Mouse (Mus musculus) neural tube, embryonic 13.5 days (tissue): Measurements from ENCODE around the gene 4921504E06Rik. TPM values are rescaled to one million over a fixed set of nuclear protein-coding genes. Genes with fewer than 3 reads are reported as not detected.

Experiments used
- ATAC-seq: fragments of 200-750 bp; cut with Nextera tagmentation; 2 replicates; pipeline ENCODE4 v1.8.0; 2017; ENCODE audit warnings: low read depth, mild to moderate bottlenecking, moderate TSS enrichment, moderate library complexity
- H3K27ac ChIP-seq: fragments of 300-500 bp; sonication (generic); replicated peaks from 2 replicates; pipeline ENCODE4 v1.5.1; 2015; ENCODE audit warnings: moderate library complexity, mild to moderate bottlenecking, inconsistent platforms
- H3K27me3 ChIP-seq: fragments of 300-500 bp; sonication (generic); 2 replicates; pipeline ENCODE4 v1.6.1; 2015; ENCODE audit warnings: mild to moderate bottlenecking, inconsistent platforms
- H3K36me3 ChIP-seq: fragments of 300-500 bp; sonication (generic); 2 replicates; pipeline ENCODE4 v1.6.1; 2015; ENCODE audit warnings: mild to moderate bottlenecking, inconsistent platforms
- H3K4me1 ChIP-seq: fragments of 300-500 bp; sonication (generic); replicated peaks from 2 replicates; pipeline ENCODE4 v1.6.1; 2015; ENCODE audit warnings: inconsistent platforms
- H3K4me2 ChIP-seq: fragments of 300-500 bp; sonication (generic); 2 replicates; pipeline ENCODE4 v1.6.1; 2015; ENCODE audit warnings: inconsistent platforms, mild to moderate bottlenecking, moderate library complexity
- H3K4me3 ChIP-seq: fragments of 300-500 bp; sonication (generic); 2 replicates; pipeline ENCODE4 v1.5.1; 2015; ENCODE audit warnings: mild to moderate bottlenecking, inconsistent platforms
- H3K9ac ChIP-seq: fragments of 300-500 bp; sonication (generic); 2 replicates; pipeline ENCODE4 v1.6.1; 2015; ENCODE audit warnings: moderate library complexity, mild to moderate bottlenecking, inconsistent platforms
- H3K9me3 ChIP-seq: fragments of 300-500 bp; sonication (generic); 2 replicates; pipeline ENCODE4 v1.6.1; 2016; ENCODE audit warnings: inconsistent platforms
- WGBS: fragments of 180-500 bp; shearing (Covaris S2); methylation state at CpG from one replicate; pipeline ENCODE4 v1.1.7; 2015; 5-methylcytosine and 5-hydroxymethylcytosine counted together
- polyA plus RNA-seq: library from polyadenylated mRNA; unstranded; fragments of >200 nt; fragmentation: Nextera tagmentation; extraction: Ambion mirVana; gene quantifications from 2 replicates; pipeline ENCODE4 v1.2.1, GENCODE M21; 2015

4921504E06Rik gene
- polyA plus RNA-seq, 1 experiment from 2014 or later: not detected

DNA sequence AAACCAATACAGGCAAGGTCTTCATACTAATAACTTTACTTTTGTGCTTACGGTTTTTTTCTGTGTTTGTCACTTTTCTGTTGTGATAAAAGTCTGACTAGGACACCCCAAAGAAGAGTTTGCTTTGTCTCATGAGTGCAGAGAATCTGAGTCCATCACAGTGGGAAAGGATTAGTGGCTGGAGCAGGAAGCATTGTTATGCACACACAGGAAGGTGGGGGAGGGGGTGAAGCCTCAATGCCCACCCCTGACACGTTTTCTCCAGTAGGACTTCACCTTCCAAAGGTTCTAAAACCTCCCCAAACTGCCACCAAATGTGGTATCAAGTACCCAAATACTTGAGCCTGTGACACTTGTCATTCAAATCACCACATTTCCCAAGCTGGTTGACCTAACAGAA lies 91.8 kb downstream of the 4921504E06Rik start:
- H3K4me1 ChIP-seq: no peaks in the 10 kb centered on the region
- H3K36me3 ChIP-seq: no peaks in the 10 kb centered on the region
- ATAC-seq: no peak
- H3K27ac ChIP-seq: no peak overlapping the region
- H3K4me3 ChIP-seq: no peak overlapping the region
- H3K27me3 ChIP-seq: peaks cover 61% of the 10 kb centered on the region
- H3K4me2 ChIP-seq: no peak overlapping the region
- H3K9ac ChIP-seq: no peak overlapping the region
- WGBS: 40% methylated on average over 2 of the region's 2 CpGs
- no peaks in the 10 kb centered on the region for H3K9me3 ChIP-seq

DNA sequence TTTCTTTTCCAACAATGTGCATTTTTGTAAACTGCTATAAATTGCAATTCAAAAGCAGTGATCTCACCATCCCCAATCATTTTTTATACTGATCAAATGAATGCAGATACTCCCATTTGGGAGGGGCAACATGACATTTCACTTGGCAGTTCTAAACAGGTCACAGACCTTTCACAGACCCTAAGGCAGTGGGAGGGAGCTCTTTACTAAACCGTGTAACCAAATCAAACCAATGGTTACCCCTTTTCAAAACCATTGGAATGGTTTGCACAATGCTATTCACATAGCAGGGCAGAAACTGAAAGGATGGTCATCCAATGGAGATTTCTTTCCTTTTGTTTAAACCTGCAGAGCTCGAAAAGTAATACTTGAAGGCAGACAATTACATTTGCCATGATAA lies 94.9 kb downstream of the 4921504E06Rik start:
- ATAC-seq: no peak
- no peak overlapping the region for H3K4me3 ChIP-seq
- H3K27ac ChIP-seq: no peak overlapping the region
- peaks cover 8% of the 10 kb centered on the region; the same call in 1 of the 2 replicates for H3K4me1 ChIP-seq
- H3K9me3 ChIP-seq: no peaks in the 10 kb centered on the region
- H3K9ac ChIP-seq: no peak overlapping the region
- peaks cover 88% of the 10 kb centered on the region for H3K27me3 ChIP-seq
- no peak overlapping the region for H3K4me2 ChIP-seq
- 24% methylated on average over 2 of the region's 2 CpGs for WGBS
- no peaks in the 10 kb centered on the region for H3K36me3 ChIP-seq

DNA sequence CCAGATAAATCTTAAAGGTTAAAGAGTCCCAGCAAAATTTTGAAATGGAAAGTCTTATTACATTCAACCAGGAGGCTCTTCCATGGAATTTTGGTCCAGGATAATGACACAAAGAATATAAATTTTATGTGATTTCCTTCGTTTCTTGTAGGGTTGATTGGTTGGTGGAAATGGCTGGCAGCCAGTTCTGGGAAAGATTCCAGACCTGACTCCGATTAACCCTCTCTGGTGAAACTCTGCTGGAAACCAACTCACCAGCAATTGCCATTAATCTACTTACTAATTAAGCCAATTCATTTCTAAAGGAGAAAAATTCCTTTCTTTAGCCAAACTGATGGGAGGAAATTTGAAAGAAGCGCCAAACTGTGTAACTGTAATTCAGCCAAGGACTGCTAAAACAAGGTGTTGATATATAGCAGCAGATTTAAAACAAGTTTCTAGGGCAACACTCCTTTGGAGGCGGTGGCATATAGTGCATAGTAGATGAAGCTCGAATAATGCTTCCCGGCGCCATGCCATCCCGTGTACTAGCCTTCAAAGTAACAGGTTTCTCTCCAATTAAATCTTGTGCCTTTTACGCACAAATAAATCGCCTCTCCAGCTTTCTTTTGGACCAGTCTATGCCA lies 97.7 kb downstream of the 4921504E06Rik start:
- peak; percentile 76; the same call in 1 of the 2 replicates for ATAC-seq
- Histone ChIP-seq H3K27me3 (peaks cover 98% of the 10 kb centered on the region), H3K36me3 (no peaks in the 10 kb centered on the region), H3K9me3 (no peaks in the 10 kb centered on the region), H3K4me1 (peaks cover 18% of the 10 kb centered on the region), H3K4me2 (no peak overlapping the region), H3K4me3 (no peak overlapping the region), H3K9ac (no peak overlapping the region), H3K27ac (no peak overlapping the region)
- WGBS: 3% methylated on average over 10 of the region's 10 CpGs

DNA sequence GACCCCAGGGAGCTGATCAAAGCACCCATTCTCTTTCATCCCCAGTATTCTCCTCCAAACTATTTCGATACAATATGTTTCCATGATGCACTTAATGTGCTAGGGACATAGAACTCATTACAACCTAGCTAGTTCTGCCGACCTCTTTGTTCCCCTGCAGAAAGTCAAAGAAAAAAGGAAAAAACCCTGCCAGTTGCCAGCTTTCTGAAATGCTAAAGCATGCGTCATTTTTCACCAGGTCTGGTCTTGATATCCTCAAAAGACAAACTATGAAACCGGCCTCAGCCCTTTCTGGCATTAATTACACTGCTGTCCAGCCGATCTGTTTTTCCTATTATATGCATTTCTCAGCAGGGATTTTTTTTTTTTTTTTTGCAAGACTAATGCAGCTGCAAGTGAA lies 98.5 kb downstream of the 4921504E06Rik start:
- Histone ChIP-seq H3K4me1 (peaks cover 18% of the 10 kb centered on the region), H3K9me3 (no peaks in the 10 kb centered on the region)
- WGBS: 1% methylated on average over 5 of the region's 5 CpGs

DNA sequence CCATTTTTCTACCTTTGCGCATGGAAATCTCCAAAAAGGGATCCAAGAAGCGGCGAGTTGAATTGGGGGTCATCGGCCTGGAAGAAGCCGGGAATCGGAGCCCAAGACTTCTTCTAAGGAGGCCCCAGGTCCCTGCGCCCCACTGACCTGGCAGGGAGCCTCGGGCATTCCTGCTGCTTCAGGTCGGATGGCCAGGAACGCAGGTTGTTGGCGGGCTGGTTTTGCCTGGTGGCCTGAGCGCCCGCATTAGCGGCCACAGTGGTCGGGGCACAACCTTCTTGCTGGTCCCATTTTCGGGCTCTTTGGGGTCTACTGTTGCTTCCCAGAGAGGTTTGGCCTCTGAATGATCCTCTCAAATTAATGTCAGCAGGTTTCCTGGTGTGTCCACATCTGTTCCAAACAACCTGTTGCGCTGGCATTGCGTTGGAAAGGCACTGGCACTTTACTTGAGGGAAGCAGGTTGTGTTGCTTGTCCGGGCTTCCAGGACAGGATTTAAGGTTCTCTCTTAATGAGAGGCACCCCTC lies 101.1 kb downstream of the 4921504E06Rik start:
- H3K9ac ChIP-seq: no peak overlapping the region
- H3K27ac ChIP-seq: no peak overlapping the region
- under 1% methylated on average over 19 of the region's 19 CpGs for WGBS
- H3K27me3 ChIP-seq: peaks cover 100% of the 10 kb centered on the region
- no peaks in the 10 kb centered on the region for H3K36me3 ChIP-seq
- no peaks in the 10 kb centered on the region for H3K9me3 ChIP-seq
- peak overlapping the region; percentile 22 for H3K4me2 ChIP-seq
- ATAC-seq: no peak
- H3K4me3 ChIP-seq: no peak overlapping the region
- peaks cover 28% of the 10 kb centered on the region for H3K4me1 ChIP-seq

More for the DNA sequence above, 98.5 kb downstream of the 4921504E06Rik start:
- Histone ChIP-seq H3K27ac (no peak overlapping the region), H3K27me3 (peaks cover 98% of the 10 kb centered on the region), H3K4me2 (no peak overlapping the region), H3K9ac (no peak overlapping the region), H3K36me3 (no peaks in the 10 kb centered on the region), H3K4me3 (no peak overlapping the region)
- ATAC-seq: no peak

DNA sequence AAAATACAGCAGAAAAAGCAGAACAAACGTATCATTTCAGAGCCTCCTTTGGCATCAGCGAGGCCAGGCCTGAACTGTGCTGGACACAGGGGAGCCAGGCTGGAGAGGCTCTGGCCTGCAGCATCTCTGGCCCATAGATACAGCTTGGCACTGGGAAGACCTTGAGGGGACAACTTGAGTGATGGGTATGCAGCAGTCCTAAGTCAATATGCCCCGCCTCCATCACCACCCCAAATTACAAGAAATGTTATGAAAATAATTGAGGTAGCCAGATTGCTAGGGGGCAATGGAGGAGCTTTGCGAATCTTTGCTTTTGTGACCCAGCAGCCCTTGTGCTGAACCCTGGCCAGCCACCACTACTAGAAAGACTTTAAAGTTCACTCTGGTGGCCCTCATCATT lies 104.4 kb downstream of the 4921504E06Rik start:
- WGBS: 15% methylated on average over 4 of the region's 4 CpGs

DNA sequence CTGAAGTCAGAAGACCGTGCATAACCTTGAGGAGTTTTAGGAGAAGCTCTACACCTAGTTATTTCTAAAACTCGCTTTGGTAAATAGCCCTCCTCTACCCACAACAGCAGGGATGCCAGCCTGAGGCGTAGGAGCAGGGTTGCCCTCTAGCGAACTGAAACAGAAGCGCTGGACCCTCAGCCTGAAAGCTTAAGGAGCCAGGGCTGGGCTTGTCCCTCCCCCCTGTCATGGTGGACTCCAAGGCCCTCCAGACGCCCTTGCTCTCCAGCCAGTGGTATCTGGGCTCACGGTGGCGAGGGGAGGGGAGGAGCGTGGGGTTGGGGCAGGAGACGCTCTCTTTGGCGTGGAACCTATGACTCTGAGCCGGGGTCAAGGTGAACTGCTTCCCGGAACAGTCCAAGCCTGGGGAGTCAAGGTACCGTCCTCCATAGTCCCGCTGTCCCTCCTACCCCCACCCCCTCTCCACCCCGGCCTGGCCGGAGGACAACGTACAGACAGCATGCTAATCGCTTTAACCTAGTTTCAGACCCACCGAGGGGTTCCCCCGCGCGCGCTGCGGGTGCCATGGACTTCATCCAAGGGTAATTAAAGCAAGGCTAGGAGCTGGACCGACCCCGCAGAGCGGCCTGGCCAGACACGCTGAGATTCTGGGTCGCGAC lies 105.5 kb downstream of the 4921504E06Rik start:
- H3K9me3 ChIP-seq: no peaks in the 10 kb centered on the region
- ATAC-seq: no peak
- no peak overlapping the region for H3K27ac ChIP-seq
- peak overlapping the region; percentile 46 for H3K4me2 ChIP-seq
- no peaks in the 10 kb centered on the region for H3K36me3 ChIP-seq
- peaks cover 45% of the 10 kb centered on the region for H3K4me1 ChIP-seq
- WGBS: under 1% methylated on average over 31 of the region's 31 CpGs
- H3K4me3 ChIP-seq: peak overlapping the region; percentile 11
- no peak overlapping the region for H3K9ac ChIP-seq
- peaks cover 97% of the 10 kb centered on the region for H3K27me3 ChIP-seq

More for the DNA sequence above, 104.4 kb downstream of the 4921504E06Rik start:
- Histone ChIP-seq H3K4me3 (no peak overlapping the region), H3K27me3 (peaks cover 97% of the 10 kb centered on the region), H3K4me2 (no peak overlapping the region), H3K9ac (no peak overlapping the region), H3K36me3 (no peaks in the 10 kb centered on the region), H3K9me3 (no peaks in the 10 kb centered on the region), H3K4me1 (peaks cover 44% of the 10 kb centered on the region), H3K27ac (no peak overlapping the region)
- no peak for ATAC-seq

DNA sequence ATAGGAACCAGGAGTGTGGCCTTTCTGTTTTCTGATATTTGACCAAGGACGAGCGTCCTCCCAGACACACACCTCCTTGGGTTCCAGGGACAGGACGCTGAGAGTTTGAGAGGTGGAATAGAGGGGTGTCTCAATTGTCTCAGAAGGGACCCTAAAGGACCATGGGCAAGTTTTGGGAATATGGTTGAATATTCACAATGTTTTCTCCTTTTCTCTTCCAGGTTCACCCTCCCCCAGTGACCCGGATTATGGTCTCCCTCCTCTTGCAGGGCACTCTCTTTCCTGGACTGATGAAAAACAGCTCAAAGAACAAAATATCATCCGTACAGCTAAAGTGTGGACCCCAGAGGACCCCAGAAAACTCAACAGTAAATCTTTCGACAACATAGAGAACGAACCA lies 107.0 kb downstream of the 4921504E06Rik start:
- ATAC-seq: no peak
- peak overlapping the region; percentile 43 for H3K4me3 ChIP-seq
- H3K9ac ChIP-seq: no peak overlapping the region
- no peaks in the 10 kb centered on the region for H3K9me3 ChIP-seq
- H3K4me1 ChIP-seq: peaks cover 35% of the 10 kb centered on the region
- peak overlapping the region; percentile 73 for H3K4me2 ChIP-seq
- H3K27ac ChIP-seq: no peak overlapping the region
- no peaks in the 10 kb centered on the region for H3K36me3 ChIP-seq
- 3% methylated on average over 7 of the region's 7 CpGs for WGBS
- peaks cover 97% of the 10 kb centered on the region for H3K27me3 ChIP-seq

DNA sequence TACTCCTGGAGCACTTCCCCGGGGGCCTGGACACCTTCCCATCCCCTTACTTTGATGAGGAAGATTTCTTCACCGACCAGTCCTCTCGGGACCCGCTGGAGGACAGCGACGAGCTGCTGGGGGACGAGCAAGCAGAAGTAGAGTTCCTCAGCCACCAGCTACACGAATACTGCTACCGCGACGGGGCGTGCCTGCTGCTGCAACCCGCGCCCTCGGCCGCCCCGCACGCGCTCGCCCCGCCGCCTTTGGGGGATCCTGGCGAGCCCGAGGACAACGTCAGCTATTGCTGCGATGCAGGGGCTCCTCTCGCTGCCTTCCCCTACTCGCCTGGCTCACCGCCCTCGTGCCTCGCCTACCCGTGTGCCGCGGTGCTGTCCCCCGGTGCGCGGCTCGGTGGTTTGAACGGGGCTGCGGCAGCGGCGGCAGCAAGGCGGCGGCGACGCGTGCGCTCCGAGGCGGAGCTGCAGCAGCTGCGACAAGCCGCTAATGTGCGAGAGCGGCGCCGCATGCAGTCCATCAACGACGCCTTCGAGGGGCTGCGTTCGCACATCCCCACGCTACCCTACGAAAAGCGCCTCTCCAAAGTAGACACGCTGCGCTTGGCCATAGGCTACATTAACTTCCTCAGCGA lies 107.7 kb downstream of the 4921504E06Rik start:
- Histone ChIP-seq H3K9me3 (no peaks in the 10 kb centered on the region), H3K4me3 (peak overlapping the region; percentile 43), H3K9ac (peak overlapping the region; percentile 59), H3K27me3 (peaks cover 97% of the 10 kb centered on the region), H3K4me1 (peaks cover 35% of the 10 kb centered on the region), H3K27ac (no peak overlapping the region), H3K36me3 (no peaks in the 10 kb centered on the region), H3K4me2 (peak overlapping the region; percentile 73)
- under 1% methylated on average over 67 of the region's 67 CpGs for WGBS
- peak; percentile 54 for ATAC-seq

DNA sequence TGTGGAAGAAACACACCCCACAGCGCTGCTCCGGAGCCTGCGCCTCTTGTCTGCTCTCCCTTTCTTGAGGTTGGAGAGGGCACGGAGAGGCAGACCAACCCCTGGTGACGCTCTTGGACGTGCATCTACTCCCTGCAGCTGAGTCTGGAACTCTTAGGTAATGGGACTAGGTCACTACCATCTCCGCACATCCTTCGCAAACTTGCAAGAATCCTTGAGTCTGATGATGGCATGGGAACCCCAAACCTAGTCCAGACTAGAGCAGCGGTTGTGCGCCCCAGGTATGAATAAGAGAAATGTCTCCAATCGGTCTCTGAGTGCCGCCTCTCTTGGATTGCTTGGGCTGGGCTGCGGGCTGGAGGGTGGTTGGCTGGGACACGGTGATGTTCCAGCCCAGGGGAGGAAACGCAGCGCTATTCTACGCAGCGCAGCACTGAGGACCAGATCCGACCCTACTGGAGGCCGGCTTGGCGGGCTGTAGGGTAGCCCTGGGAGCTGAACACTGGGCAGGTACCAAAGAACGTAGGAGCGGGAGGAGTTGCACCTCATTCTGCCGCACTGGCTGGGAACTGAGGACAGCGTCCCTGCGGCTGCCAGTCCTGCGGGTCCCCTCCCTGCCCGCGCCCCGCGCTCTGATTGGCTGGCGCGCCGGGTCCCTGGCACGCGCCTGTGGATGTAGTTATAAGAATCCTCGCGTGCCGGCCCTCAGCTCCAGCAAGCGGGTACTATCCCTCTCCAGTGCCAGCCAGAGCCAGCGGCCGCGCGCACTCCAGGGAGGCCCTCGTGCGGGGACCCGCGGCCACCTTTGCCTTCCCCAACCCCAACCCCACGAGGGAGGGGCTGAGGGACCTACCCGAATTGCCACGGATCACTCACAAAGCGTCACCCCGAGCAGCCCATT lies 108.5 kb downstream of the 4921504E06Rik start, which contains the start of gene Ptf1a:
Gene Ptf1a (plus strand): TSS at position 733 of the 901 bp plus-strand sequence.
- WGBS: under 1% methylated on average over 53 of the region's 53 CpGs
- peak; percentile 71 for ATAC-seq
- Histone ChIP-seq H3K36me3 (no peaks in the 10 kb centered on the region), H3K4me2 (peak within 1 kb of the TSS; percentile 73), H3K4me1 (peaks cover 35% of the 10 kb centered on the region), H3K4me3 (peak within 1 kb of the TSS; percentile 43), H3K27ac (no peak within 1 kb of the TSS), H3K9ac (peak within 1 kb of the TSS; percentile 59), H3K27me3 (peaks cover 97% of the 10 kb centered on the region), H3K9me3 (no peaks in the 10 kb centered on the region)

DNA sequence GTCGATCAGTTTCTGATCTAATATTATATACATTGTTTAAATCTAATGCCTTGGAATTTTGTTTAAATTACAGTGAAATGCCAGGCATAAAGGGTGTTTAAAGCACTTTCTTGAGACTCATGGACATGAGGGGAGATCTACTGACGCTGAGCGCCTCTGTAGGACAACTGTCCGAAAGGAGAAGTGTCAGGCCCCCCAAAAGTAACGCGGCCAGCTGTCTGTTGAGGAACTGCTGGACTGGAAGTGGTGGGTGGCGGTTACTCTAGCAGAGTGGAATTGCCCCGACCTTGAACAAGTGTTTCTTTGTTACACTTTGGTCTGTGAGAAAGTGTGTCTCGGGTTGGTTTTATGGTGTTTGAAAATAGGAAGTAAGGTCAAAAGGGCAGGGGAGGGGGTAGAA lies 109.4 kb downstream of the 4921504E06Rik start:
- no peak for ATAC-seq
- H3K27me3 ChIP-seq: peaks cover 93% of the 10 kb centered on the region
- H3K36me3 ChIP-seq: no peaks in the 10 kb centered on the region
- no peaks in the 10 kb centered on the region for H3K9me3 ChIP-seq
- H3K4me1 ChIP-seq: peaks cover 34% of the 10 kb centered on the region
- no peak overlapping the region for H3K9ac ChIP-seq
- no peak overlapping the region for H3K4me2 ChIP-seq
- WGBS: 2% methylated on average over 9 of the region's 9 CpGs
- H3K27ac ChIP-seq: no peak overlapping the region
- no peak overlapping the region for H3K4me3 ChIP-seq
